Mouse (Mus musculus) olfactory bulb, adult 2 months (tissue): Measurements from ENCODE around the gene Tekt5. TPM values are rescaled to one million over a fixed set of nuclear protein-coding genes. Genes with fewer than 3 reads are reported as not detected.

Source experiments
- H3K27ac ChIP-seq: fragments of 200-500 bp; 2 replicates; pipeline ENCODE4 v1.5.1; 2012; ENCODE audit warnings: low read depth, low read length; ENCODE audit not compliant: insufficient read depth
- H3K4me1 ChIP-seq: fragments of 200-500 bp; 2 replicates; pipeline ENCODE4 v1.6.1; 2012; ENCODE audit warnings: low read length; ENCODE audit not compliant: control insufficient read depth, insufficient read depth
- H3K4me3 ChIP-seq: fragments of 200-500 bp; 2 replicates; pipeline ENCODE4 v1.5.1; 2012; ENCODE audit warnings: mild to moderate bottlenecking, low read depth, low read length, moderate library complexity; ENCODE audit not compliant: insufficient read depth
- CTCF ChIP-seq: fragments of 200-500 bp; IDR thresholded peaks from 2 replicates; pipeline ENCODE4 v1.5.1; 2012; ENCODE audit warnings: low read depth, mild to moderate bottlenecking, low read length, moderate library complexity; ENCODE audit not compliant: insufficient read depth
- POLR2A ChIP-seq: fragments of 200-500 bp; IDR thresholded peaks from 2 replicates; pipeline ENCODE4 v1.6.1; 2012; ENCODE audit warnings: mild to moderate bottlenecking, low read depth, low read length, moderate library complexity; ENCODE audit not compliant: insufficient read depth
- WGBS: fragments of 180-500 bp; shearing (Covaris S2); methylation state at CpG from one replicate; pipeline ENCODE4 v1.1.7; 2018; 5-methylcytosine and 5-hydroxymethylcytosine counted together
- polyA plus RNA-seq: library from polyadenylated mRNA; stranded (reverse); fragments of >200 nt; gene quantifications from 2 replicates; pipeline ENCODE4 v1.2.4, GENCODE M21; 2012; ENCODE audit warnings: low replicate concordance; ENCODE audit not compliant: missing spikeins, insufficient read depth, insufficient read length

Tekt5 gene
- polyA plus RNA-seq, result not detected in 2 replicates

DNA sequence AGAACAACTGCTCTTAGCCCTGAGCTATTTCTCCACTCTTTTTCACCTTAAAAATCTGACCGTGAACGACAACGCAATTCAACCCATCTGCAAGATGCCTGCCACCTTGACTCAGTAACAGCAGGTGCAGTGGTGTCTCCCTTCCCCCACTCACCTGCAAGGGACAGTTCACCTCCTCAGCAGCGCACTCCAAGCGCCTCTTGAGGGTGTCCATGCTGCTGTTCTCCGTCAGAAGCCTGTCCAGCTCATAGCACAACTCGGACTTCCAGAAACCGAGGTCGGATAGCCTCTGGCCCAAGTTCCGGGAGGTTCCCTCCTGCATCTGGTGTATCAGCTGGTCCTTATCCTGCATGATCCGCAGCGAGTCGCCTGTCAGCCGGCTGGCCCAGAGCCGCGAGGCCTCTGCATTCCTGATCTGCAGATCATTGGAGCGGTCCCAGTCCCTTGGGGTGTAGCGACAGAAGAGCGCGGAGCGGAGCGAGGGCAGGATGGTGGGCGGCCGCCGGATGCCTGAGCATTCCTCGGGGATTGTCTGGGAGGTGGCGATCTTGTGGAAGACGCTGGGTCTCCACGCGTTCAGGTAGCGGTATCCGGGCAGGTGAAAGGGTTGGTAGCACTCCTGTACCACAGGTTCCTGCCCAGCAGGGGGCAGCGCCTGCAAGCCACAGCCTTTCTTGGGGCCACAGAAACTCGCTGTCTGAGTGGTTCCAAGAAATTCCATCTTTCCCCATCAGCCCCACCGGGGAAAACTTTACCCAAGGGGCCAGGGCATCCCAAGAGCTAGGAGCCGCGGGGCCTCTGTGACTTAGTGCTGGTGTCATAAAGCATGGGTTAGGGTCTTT, at the start of gene Tekt5:
TSS of gene Tekt5 (minus strand) at position 792 of the 842 bp plus-strand sequence.
- 16% methylated on average over 37 of the region's 37 CpGs for WGBS
- H3K4me1 ChIP-seq, result peaks cover 7% of the 10 kb centered on the region; the same call in 1 of the 2 replicates
- peak; percentile 42; the same call in 1 of the 2 replicates for TF ChIP-seq CTCF
- TF ChIP-seq POLR2A, result no peak
- peak within 1 kb of the TSS; percentile 29 for H3K4me3 ChIP-seq
- no peak within 1 kb of the TSS for H3K27ac ChIP-seq

DNA sequence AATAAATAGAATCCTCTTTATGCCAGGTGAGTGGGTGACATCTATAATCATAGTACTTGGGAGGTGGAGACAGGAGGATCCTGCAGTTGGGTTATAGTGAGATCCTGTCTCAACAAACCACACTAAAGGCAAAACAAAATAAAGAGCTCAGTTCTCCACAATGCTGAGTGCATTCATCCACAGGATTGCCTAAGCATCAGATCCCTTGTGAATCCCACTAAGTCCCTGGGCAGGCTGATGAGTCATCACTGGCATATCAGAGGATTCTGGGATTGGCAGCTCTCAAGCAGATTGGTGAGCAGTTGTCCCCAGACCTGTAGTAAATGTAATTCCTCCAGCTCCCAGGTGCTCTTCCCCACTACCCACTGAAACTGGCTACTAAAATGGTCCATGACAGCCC, 48.4 kb upstream of the Tekt5 start:
- no peak for TF ChIP-seq POLR2A
- no peak for TF ChIP-seq CTCF
- Histone ChIP-seq H3K4me3 (no peak overlapping the region), H3K27ac (no peak overlapping the region), H3K4me1 (peaks cover 12% of the 10 kb centered on the region)

DNA sequence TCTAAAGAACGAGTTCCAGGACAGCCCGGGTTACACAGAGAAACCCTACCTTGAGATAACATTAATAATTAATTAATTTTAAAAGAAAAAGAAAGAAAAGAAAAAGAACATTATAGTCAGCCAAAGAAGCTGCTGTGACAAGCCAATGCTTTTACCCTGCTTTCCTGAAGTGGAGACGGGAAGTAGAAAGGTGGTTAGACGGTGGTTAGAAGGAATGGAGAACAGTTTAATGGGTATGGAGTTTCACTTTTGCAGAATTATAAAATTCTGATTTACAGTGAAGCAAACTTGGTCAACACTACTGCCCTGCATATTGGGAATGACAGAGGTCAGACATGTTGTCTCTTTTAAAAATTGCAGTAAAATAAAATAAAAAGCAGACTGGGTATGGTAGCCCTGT, 46.5 kb upstream of the Tekt5 start:
- 93% methylated on average over 4 of the region's 4 CpGs for WGBS
- TF ChIP-seq POLR2A (no peak), CTCF (no peak)
- Histone ChIP-seq H3K4me1 (peaks cover 7% of the 10 kb centered on the region; the same call in 1 of the 2 replicates), H3K27ac (no peak overlapping the region), H3K4me3 (no peak overlapping the region)

DNA sequence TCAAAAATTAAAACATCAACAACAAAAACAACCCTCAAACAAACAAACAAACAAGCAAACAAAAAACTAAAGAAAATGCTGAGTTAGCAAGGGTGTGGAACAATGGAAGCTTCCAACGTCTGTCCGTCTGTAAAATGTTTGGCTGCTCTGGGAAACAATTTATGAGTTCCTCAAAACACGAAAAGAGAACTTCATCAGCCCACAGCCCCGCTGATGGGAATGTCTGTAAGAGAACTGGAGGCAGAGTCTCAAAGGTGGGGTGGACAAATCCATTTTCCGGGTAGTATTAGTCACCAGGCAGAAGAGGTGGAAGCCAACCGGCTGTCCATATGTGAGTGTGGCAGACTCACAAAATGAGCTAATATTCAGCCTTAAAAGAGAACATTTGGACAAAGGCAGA, 46.0 kb upstream of the Tekt5 start:
- Histone ChIP-seq H3K4me3 (no peak overlapping the region), H3K27ac (no peak overlapping the region), H3K4me1 (peaks cover 6% of the 10 kb centered on the region; the same call in 1 of the 2 replicates)
- TF ChIP-seq POLR2A, result no peak
- 86% methylated on average over 6 of the region's 6 CpGs for WGBS

DNA sequence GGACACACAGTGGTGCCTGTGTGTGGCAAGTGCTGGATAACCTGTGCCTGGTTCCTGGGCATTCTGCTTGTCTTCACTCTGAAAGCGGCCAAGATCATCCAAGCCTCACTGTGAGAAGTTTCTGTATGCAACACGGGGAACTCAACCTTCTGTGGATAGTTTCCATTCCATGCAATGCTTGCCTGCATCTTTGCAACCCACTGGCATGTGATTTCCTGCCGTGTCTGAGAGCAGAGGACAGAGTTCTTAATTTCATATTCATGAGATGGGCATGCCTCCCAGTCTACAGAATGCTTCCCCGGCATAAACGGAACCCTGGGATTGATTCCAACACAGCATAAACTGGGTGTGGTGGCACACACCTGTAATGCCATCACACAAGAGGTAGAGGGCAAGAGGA, 42.8 kb upstream of the Tekt5 start:
- no peak overlapping the region for H3K27ac ChIP-seq
- H3K4me3 ChIP-seq, result no peak overlapping the region
- H3K4me1 ChIP-seq, result no peaks in the 10 kb centered on the region
- 57% methylated on average over 5 of the region's 5 CpGs for WGBS
- TF ChIP-seq POLR2A, result no peak
- no peak for TF ChIP-seq CTCF

DNA sequence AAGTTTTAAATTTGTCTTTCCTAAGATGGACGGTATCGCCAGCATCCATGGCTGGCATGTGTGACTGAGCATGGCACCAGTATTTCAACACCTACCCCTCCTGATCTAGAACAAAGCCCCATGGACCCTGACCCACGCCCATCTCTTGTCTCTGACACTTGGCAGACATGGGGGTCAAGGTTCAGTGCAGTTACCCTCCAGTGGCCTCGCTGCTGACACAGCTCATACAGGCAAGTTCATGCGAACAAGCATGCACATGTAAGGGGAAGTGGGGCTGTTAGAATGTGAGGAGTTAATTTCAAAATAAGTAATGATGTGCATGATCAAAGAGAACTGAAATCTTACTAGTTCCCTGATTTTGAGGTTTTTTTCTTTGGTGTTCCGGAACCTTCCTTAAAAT, 40.9 kb upstream of the Tekt5 start:
- Histone ChIP-seq H3K27ac (no peak overlapping the region), H3K4me1 (no peaks in the 10 kb centered on the region), H3K4me3 (no peak overlapping the region)
- WGBS, result 91% methylated on average over 6 of the region's 6 CpGs
- TF ChIP-seq CTCF (no peak), POLR2A (no peak)

DNA sequence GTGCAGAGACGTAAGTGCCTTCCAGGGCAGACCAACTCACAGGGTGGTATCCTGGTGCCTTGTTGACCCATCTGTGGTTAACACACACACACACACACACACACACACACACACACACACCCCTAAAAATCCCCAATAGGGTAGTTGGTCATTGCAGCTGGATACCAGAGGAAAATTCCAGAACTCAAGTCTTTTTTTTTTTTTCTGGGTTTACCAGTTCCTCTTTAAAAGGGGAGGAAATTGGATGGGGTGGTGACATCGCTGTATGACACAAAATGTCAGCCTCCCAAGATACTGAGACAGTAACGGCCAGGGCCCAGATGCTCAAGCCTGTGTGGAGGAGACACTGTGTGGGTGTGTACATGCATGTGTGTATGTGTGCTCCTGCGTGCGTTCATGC, 38.1 kb upstream of the Tekt5 start:
- TF ChIP-seq CTCF (no peak), POLR2A (no peak)
- H3K27ac ChIP-seq, result no peak overlapping the region
- 88% methylated on average over 5 of the region's 5 CpGs for WGBS
- H3K4me1 ChIP-seq, result no peaks in the 10 kb centered on the region
- no peak overlapping the region for H3K4me3 ChIP-seq

DNA sequence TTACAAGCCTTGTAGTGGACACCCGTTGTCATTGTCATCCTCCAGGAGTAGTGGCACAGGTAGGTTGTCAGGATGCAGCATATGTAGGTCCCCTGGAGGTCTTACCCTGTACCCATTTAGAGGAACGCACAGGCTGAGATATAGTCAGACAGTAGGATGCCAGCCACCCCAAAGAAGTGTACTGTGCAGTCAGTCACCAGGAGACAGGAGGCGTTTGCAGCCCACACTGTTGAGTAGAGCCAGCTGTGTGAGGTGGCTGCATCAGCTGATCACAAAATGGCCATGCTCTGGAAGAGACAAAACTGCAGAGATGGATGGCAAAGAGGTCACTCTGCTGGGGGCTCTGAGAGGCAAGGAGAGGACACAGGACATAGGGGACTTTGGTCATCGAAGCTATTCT, 37.1 kb upstream of the Tekt5 start:
- 86% methylated on average over 4 of the region's 4 CpGs for WGBS
- H3K27ac ChIP-seq, result no peak overlapping the region

DNA sequence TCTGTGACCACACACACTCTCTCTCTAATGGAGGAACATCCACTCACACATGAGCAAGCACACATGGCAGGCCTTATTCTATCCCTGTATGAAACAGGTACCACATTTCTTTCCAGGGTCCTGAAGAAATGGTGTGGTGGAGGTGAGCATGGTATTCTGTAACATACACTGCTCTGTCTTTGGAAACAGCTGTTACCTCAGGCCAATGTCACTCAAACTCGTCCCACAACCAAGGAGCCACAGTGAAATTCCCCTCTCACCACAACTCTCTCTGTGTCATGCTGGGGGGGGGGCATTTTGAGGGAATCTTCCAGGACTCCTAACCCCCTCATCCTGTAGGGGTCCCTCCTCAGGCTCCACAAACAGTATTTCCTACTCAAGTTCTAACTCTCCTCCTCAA, 36.6 kb upstream of the Tekt5 start:
- no peak overlapping the region for H3K4me3 ChIP-seq
- no peak overlapping the region for H3K27ac ChIP-seq
- WGBS, result 88% methylated on average over 1 of the region's 1 CpGs
- TF ChIP-seq CTCF (no peak), POLR2A (no peak)
- no peaks in the 10 kb centered on the region for H3K4me1 ChIP-seq

More for the DNA sequence above, 37.1 kb upstream of the Tekt5 start:
- no peaks in the 10 kb centered on the region for H3K4me1 ChIP-seq
- H3K4me3 ChIP-seq, result no peak overlapping the region
- no peak for TF ChIP-seq CTCF
